Mouse (Mus musculus) adrenal gland, postnatal 36 days (tissue): ENCODE measurements at regions not wholly inside any gene's neighbourhood (a gene's known extent, or its start where the extent isn't known, plus 50 kb on each side); places are given as distances from the start of the nearest gene placed in this dataset.

Source experiments
- DNase-seq, 2 experiments: peaks; one replicate each; pipeline ENCODE4 v3.0.0; 2021; ENCODE audit warnings: mixed read lengths in 1 of 2

- DNase-seq, result peak in 1 of 2 experiments; percentile 53
These were observed 209.7 kb downstream of the Igsf11 start for GRCm38 (mm10) chr16:39102151-39102550.

DNA sequence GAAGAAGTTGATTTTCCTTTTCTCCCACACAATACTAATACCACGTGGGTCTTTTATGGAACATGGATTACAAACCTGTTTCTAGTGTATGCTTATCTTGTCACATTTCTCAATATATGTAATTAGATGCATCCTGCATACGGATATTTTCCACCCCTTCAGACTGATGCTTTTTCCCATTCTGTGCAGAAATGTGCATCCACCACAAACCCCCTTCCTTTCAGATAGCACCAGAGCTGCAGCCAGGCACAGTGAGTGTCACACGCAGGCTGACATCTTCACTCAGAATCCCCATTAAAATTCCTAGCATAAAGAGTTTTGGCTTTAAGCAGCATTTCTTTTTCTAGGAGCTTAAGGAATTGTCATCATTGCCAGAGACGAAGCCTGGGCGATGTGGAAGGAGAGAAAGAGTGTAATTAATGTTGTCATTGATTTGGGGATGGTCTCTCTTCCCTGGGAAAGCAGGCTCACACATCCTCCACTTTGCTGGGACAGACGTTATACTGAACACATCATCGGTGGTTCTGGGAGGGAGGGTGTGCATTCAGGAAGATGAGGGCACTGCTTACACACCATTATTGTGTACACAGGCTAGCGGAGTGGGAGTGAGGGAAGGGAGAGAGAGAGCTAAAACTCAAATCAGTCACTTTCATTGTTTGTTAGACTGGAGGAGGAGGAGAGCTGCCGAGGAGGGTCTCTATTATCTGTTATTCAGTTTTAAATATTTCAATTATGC, 211.1 kb downstream of the Igsf11 start:
- DNase-seq, result no peak

DNA sequence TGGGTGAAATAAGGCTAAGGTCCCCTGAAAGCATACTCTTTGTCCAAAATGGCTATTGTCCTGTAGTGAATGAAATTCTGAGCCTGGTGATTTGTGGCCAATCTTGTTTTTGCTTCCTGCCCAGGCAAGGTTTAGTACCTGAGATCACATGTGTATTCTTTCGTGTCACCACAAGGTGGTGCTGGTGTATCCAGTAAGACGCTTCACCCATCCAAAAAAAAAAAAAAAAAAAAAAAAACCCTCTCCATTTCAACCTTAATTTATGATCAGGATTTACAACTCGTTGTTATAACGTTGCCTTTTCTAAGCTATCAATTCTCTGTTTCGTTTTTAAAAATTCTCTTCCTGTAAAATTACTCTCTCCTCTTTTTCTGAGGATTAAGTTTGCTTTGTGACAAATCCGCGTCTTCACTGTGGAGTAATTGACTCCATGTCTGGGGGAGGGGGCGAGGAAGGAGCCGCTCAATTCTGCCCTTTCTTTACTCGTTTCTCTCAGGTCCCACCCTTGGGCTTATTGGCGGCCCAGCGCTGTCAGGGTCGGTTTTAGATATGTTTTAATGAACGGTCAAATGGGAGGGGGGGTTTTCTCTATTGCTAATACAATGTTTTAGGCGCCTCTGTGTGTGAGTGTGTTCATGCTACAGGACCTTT, 217.0 kb downstream of the Igsf11 start:
- DNase-seq, result peak; percentile 39 to 67

GRCm38 (mm10) chr16:39110089-39110488, 217.6 kb downstream of the Igsf11 start:
- DNase-seq, result no peak

DNA sequence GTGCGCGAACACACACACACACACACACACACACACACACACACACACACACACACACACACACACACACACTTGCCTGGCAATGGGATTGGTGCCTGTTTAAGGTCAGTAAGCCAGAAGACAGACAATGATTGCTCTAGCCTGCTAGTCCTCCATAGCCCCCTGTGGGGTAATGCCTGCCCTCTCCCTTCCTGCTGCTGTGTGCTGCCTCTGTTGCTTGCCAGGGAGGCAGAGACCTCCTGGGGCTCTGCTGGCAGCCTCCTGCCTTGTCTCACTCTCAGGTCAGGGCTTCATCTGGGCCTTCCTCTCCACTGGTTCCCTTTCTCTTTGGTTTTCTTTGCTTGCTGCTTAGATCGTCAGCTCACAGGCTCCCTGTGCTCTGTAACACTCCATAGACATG, 225.6 kb downstream of the Igsf11 start:
- no peak for DNase-seq

DNA sequence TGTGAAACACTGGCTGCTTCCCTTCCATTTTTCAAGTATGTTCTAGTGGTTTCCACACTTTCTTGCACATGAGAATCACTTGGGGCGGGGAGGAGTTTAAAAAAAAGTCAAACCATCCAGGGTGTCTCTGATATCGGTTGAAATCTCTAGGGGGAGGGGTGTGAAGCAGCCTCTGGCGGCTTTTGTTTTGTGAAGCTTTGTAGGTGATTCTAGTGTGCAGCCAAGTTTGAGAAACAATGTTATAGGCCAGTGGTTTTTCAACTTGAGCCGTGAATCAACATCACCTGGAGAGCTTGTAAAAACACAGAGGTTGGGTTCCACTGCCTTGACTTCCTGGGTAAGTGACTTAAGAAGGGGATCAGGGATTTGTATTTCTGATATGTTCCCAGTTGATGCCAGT, 227.3 kb downstream of the Igsf11 start:
- DNase-seq, result no peak

DNA sequence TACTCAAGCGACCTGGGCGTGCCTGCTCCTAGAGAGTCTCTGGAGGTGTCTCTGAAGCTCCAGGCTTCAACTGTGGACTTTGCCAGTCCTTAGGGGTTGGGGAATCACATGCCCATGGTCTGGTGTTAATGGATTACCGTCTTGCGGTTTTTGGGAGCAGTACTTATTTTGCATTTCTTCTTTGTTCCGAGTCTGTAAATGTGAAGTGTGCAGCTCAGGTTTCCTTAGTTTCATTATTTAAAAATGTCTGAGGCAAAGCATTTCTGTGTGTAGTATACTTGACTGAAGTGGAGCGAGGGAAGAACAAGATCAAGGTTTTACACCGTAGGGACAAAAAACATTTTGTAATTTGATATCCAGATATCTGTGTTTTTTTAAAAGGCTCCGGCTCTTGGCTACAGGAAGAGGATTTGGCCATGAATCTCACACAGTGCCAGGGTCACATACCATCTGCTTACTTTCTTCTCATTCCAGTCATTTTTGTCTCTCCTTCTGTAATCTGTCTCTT, 231.0 kb downstream of the Igsf11 start:
- peak; percentile 6 to 19 for DNase-seq

DNA sequence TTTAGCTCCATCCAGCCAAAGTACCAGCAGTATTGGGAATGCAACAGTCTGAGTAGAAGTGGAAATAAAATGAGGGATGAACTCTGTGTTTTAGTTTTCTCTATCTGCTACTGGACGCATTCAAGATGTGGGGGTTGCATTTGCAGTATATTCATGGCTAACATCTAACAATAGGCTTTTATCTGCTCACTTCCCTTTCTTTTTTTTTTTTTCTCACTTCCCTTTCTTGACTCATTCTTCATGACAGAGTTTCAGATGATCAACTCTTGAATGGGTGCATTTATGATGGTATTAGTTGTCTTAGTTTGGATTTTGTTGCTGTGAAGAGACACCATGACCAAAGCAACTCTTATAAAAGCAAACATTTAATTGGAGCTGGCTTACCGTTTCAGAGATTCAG, 240.0 kb downstream of the Igsf11 start:
- DNase-seq, result no peak

DNA sequence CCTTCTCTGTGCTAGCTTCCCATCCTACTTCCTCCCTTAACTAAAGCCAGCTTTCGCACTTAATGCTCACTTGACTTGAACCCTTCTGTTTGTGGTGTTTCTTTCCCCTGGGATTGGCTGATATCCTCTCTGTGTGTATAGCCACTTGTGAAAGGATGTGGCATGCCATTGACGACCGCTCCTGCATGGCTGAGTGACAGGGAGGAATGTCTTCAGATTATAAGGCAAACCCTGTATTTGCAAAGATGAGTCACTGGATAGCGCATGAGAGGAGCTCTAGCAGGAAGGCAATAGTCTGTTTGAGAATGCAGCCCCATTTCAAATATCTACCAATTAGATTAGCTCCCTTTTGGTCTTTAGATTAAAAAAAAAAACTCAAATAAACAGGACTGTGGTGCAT, 243.3 kb downstream of the Igsf11 start:
- DNase-seq, result no peak

DNA sequence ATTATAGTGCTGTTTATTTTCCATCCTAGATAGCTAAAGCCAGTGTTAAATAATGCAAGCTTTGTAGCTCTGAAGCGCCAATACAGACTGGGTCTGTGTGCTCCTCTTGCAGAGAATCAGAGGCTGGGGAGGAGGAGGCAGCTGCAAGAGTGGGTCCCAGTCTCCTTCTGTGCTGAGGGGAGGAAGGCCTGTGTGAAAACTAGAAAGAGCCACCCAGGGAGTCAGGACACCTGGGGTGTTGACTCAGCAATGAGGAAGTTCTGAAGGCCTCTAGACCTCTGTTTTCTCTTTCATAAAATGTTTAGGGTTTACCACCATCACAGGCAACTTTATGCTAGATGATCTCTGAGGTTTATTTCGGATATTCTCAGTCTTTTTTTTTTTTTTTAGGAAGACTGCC, 254.7 kb downstream of the Igsf11 start:
- DNase-seq, result no peak

- DNase-seq, result no peak
These were observed 259.2 kb downstream of the Igsf11 start for GRCm38 (mm10) chr16:39151325-39152318.

GRCm38 (mm10) chr16:39158893-39159292, 266.4 kb downstream of the Igsf11 start:
- DNase-seq, result no peak

- DNase-seq, result peak; percentile 13 to 22
These were observed 267.3 kb downstream of the Igsf11 start for GRCm38 (mm10) chr16:39159725-39160124.

DNA sequence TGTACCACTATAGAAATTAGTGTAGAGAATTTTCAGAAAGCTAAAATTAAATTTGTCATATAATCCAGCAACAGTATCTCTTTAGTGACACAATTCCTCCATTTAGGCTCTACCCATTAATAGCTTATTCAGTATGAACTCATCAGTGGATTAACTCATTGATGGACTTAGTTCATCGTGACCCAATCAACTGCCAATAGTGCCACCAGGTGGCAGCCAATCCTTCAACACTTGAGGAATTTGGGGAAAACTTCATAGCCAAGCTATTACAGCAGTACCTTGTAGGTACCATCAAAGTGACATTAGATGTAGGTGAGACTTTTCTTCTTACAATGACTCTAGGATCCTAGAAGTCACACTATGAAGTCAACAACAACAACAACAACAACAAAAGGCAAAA, 270.2 kb downstream of the Igsf11 start:
- DNase-seq, result peak in 1 of 2 experiments; percentile 0

- DNase-seq, result no peak
These were observed 299.4 kb downstream of the Igsf11 start for GRCm38 (mm10) chr16:39191861-39192260.

GRCm38 (mm10) chr16:39195431-39195830, 303.0 kb downstream of the Igsf11 start:
- no peak for DNase-seq

DNA sequence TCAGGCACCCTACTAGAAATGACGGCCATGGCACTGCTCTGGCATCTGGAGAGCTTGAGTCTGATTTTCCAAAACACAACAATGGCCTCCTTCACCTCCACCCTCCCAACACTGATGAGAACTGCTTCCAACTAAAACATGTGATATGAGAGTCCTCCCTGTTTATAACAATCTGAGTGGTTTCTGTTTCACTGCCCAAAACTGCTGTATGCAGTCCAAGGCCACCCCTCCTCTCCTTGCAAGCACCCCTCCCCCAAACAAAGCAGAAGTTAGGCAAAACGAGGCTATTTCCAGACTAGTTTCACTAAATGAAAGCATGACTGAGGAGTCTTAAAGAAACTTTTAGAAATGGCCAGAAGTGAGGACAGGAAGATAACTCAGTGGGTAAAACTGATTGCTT, 304.4 kb downstream of the Igsf11 start:
- no peak for DNase-seq

DNA sequence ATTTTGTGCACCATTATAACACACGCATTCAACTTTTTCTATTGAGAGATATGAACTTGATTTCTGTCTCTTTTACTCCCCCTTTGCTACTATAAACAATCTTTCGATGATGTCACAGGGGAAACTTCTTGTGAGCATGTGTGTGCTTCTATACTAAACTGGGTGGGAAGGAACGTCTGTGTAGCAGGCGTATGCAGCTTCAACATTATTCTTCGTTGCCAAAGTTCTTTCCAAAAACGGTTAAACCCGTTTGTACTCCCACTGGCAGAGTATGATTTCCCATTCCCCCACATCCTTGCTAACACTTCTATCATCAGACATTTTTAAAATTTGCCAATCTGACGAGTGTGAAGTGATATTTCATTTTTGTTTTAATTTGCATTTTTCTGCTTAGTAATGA, 331.1 kb downstream of the Igsf11 start:
- DNase-seq, result no peak

DNA sequence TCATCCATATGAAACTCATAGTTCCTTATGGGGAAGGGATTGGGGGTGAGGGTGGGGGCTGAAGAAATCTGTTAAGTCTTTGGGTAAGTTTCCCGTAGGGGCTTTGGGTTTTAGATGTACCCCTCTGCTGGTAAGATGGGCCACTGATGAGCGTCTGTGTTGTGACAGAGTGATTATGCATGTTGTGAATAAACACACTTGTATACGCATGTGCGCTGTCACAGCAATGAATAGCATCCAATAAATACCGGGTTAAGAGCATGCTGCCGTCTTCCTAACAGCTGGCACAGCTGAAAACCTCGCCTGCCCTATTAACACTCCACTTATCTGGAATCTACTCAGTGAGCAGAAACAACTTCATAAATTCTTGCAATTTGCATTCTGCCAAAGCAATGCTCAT, 337.0 kb downstream of the Igsf11 start:
- DNase-seq, result no peak

GRCm38 (mm10) chr16:39230439-39230838, 338.0 kb downstream of the Igsf11 start:
- no peak for DNase-seq

- DNase-seq, result no peak
These were observed 341.8 kb downstream of the Igsf11 start for GRCm38 (mm10) chr16:39234290-39234689.

- DNase-seq, result no peak
These were observed 381.0 kb downstream of the Igsf11 start for GRCm38 (mm10) chr16:39273490-39273889.

- no peak for DNase-seq
These were observed 392.0 kb downstream of the Igsf11 start for GRCm38 (mm10) chr16:39284484-39284883.
